Mouse (Mus musculus) olfactory bulb, adult 2 months (tissue): ENCODE data around the gene Nos1ap.

Experiments
- CTCF ChIP-seq: fragments of 200-500 bp; IDR thresholded peaks from 2 replicates; pipeline ENCODE4 v1.5.1; 2012; ENCODE audit warnings: low read depth, mild to moderate bottlenecking, low read length, moderate library complexity; ENCODE audit not compliant: insufficient read depth
- POLR2A ChIP-seq: fragments of 200-500 bp; IDR thresholded peaks from 2 replicates; pipeline ENCODE4 v1.6.1; 2012; ENCODE audit warnings: mild to moderate bottlenecking, low read depth, low read length, moderate library complexity; ENCODE audit not compliant: insufficient read depth

DNA sequence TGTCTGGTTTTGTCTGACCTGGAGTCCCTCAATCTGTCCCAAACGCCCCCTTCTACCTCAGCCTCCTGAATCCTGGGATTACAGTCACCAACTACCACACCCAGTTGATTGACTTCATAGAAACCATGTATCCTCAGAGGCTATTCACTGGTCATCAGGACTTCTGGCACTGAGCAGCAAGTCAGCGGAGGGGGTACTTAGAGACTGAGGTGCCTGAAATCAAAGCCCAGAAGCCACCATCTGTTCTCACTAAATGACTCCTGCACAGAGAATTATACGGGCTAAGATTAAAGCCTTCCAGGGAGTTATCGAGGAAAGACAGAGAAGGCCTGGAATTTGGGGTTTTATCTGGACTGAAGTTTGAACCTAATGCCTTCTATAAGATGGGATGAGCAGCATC, 59.2 kb downstream of the Nos1ap start:
- TF ChIP-seq CTCF = no peak
- no peak for TF ChIP-seq POLR2A
